Mouse (Mus musculus) lung, postnatal 25 days (tissue): ENCODE measurements at regions not wholly inside any gene's neighbourhood (a gene's known extent, or its start where the extent isn't known, plus 50 kb on each side); places are given as distances from the start of the nearest gene placed in this dataset.

Experiments used
- DNase-seq: peaks from one replicate; pipeline ENCODE4 v3.0.0; 2022; ENCODE audit warnings: low spot score

DNA sequence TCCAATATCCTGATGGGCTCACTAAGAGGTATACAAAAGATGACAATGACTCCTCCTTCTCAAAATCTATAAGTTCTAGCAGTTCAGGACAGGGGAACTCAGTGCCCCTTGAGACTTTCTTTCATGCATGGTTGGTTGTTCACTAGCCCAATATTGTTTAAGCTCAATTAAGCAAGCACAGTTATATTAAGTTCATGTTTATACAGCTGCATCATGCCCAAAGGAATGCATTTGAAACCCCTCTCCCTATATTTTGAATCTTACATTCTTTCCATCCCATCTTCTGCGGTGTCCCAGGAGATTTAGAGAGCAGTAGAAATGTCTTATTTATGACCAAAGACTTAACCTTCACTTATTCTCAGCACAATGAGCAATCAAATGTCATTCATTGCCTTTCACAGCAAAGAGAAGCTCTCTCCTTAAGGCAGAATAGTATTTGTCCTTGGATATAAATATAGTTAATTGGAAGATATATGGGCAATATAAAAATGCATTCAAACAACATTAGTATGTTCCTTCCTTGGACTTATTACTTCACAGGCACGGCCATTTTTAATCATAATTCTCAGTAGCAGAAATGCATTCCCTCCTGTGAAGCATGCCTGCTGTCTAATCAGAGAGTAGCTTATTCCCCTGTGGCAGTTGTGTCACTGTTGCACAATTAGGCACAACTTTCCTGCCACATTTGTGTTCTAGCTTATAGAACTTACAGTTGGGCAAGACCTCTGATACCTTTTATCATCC, 455.8 kb upstream of the N6amt1 start:
- no peak for DNase-seq

DNA sequence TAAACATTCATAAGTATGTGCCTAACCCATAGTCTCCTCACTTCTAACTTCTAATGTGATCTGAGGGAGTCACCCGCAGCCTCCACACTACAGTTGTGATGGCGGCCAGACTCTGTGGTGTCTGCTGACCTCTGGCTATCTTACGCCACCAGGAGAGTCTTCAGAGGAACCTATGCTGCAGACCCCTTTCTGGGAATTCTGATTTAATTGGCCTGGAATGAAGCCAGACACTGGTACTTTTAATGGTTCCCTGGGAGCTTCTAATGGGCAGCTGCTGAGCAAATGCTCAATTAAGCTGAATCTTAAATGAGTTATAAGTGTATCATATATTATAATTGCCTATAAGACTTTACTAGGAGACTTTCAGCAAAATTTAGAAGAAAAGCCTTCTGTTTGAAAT, 459.0 kb upstream of the N6amt1 start:
- DNase-seq, result no peak

DNA sequence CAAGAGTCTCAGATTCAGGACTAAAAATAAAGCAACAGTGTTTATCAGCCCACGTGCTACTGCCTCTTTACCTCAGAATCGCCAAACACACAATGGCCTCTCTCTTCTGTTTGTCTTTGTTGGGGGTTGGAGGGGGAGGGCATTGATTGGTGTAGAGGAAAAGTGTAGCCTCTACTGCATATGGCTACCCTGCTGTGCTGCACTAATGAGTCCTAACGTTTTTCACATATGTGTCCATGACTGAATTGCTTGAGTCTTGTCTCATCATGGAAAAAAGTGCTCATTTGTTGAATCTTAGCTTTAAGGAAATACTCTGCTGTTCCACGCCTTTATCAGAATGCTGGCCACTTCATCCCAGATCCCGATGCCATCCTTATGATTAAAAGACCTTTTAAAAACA, 459.7 kb upstream of the N6amt1 start:
- no peak for DNase-seq

DNA sequence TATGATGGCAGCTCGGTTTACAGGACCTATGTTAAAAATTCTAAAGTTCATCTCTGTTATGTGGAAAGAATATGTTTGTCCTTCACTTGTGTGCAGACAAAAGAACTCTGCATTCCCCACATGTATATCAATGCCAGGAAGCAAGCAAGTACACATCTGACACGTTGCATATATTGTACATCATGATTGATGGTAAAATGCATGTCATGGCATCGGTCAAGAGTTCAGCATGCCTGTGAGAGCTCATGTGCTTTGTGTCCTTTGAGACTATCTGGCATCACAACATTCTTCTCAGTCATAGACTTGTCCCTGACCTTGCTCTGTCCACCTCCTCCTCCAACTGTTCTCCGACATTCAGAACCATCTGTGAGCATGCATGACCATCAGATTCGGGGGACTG, 465.6 kb upstream of the N6amt1 start:
- no peak for DNase-seq

DNA sequence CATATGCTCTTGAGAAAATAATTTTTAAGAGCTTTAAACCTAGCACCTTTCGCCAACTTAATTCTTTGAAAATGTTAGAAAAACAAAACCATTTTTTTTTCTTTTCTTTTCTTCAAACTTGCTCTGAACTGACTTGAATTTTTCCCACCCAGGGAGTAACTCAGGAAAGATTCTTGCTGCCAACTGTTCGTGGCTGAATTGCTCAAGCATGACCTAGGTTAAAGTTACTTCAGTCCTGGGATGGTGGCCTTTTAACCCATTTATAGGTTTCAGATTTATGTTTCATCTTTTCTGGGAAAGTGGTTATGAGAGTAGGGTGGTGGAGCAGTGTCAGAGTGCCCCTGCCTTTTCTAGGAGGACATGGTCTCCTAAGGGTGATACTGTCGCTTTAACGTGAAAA, 466.4 kb upstream of the N6amt1 start:
- no peak for DNase-seq

DNA sequence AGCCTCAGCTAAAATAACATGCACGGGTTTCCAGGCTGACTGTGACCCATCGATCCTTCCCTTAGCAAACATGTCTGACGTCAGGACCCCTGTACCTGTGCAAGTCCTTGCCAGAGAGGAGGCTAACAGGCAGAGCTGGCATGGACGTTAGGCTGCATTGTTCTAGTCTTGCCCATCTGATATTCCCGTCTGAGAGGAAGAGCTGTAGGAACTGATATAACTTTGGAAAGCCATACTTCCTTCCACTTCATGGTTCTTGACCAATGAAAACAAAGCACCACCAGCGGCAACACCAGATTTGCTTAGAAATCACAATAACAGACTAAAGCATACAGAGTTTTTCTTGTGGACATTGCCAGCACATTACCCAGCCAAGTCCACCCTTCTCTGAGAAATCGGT, 470.1 kb upstream of the N6amt1 start:
- DNase-seq, result peak; percentile 14

DNA sequence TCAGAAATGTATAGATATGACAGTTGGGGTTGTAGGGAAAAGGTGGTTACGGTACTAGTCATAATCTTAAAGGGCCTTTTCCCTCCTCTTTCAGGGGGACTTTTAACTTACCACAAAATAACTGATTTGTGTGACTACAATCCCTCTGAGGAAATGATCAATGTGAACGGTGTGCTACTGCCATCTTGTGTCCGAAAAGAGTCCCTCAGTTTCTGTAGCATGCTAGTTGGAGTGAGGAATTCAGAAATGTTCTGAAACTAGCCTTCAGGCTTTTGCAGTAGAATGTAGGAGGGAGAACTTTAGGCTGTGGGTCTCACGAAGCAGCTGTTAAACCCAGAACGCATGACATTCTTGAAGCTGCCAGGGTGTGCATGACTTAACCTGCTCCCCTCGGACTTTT, 471.5 kb upstream of the N6amt1 start:
- peak; percentile 63 for DNase-seq

DNA sequence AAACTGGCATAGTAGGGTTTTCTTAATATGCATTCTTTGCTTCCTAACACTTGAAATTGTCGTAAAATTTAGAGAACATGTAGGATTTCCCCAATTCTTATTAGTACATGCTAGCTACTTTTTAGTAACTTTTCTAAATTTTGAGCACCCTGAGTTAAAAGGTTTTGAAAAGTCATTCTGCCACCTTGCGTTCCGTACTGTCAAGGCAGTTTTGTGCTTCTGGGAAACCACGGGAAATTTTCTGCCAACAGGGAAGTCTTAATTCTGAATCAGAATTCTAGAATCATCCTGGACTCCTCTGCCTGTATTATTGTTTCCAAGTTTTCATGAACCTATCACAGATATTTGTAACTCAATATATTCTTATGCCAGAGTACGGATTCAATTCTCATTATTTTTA, 472.4 kb upstream of the N6amt1 start:
- DNase-seq, result peak; percentile 6

DNA sequence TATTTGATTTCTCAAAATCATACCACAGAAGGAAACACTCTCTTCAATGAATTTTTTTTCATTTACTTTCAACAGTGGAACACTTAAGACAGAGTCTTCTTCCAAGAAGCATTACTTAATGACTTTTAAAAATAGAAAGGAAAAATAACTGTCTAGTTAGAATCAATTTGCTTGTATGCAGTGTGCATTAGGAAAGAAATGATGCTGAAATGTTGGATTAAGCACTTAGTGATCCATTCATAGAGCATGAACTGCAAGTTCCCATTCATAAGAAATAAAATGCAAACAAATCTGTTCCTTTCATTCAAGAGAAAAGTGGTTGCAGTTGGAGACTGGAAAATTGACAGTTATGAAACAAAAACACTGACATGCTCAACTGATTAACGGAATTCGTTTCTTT, 493.2 kb upstream of the N6amt1 start:
- DNase-seq, result no peak

DNA sequence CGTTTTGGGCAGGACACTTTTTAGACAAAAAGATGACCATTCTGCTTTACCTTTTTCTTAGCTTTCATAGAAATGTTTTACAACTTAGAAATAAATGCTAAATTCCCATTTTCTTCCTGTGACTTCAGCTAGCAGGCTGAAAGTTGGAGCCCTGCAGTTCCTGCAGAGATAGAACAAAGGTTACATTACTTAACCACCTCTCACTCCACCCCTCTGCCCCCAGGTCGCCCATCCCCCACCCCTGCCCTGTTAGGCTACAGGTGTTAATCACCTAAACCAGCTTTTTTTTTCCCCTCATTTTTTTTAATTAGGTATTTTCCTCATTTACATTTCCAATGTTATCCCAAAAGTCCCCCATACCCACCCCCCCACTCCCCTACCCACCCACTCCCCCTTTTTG, 498.1 kb upstream of the N6amt1 start:
- no peak for DNase-seq

DNA sequence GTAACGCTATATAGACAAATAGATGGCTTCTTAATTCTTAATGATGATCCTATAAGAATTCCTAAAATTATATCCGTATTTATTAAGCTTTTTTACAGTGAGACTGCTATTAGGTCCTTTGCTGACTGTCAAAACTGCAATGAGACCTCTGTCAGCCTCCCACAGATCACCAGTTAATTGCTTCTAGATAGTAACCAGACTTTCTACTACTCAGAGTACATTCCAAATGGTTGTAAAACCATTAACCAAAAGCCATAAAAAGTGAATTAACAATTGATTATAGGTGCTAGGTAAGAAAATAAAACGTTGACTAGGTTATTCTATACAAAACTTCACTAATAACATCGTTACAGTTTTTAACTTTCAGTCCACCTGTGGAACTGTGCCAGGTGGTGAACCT, 498.7 kb upstream of the N6amt1 start:
- DNase-seq, result no peak

DNA sequence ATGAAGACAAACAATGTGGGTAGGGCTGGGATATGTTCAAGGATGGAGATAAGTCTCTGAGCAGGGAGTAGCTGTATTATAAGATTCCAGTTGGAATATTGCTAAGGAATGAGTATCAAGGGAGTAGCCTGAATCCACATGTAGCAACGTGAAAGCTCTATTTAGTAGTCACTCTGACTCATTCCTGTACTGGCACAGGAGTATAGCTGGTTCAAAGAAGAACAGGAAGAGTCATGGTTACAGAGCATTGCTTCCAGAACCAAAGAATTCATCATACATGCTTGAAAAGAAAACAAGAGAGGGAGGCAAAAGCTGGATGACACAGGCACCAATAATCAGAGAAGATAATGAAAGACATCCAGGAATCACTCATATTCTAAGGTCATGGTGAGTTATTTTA, 500.6 kb upstream of the N6amt1 start:
- DNase-seq, result no peak

DNA sequence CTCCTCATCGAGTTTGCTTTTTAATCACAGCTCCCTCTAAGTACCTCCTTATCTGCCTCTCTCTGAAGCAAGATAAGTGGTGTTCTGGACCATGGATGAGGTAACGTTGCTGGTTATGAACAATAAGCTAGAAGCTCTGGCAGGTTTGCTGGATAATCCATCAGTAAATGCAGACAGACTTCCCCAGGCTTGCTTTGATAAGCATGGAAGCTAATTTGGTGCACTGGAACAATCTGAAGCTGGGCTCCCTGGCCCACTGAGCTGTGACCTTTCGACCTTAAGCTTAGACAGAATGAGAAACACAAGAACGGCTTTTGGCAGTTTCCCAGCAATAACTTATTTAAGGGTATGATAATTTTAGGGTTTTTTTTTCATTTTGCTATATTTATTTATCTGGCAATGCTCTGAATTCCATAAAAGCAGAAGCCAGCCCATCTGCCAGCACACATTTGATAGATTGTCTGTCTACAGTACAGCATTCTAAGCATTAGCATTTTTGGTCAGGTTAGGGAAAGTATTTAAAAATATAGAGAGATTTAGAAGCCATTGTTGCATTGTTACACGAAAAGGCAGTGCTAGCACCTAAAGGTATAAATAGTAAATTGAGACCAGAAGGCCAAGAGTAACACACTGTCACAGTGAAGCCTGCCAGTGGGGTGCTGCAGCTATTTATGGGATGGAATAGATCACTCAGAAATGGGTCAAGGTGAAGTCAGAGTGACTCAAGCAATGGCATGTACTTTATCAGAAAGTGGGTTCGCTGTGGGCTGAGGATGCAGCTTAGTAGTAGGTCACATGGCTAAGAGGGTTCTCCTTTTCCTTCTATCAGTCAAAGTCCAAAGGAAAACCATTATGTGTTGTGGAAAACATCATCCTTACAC, 515.3 kb upstream of the N6amt1 start:
- DNase-seq, result peak; percentile 26

DNA sequence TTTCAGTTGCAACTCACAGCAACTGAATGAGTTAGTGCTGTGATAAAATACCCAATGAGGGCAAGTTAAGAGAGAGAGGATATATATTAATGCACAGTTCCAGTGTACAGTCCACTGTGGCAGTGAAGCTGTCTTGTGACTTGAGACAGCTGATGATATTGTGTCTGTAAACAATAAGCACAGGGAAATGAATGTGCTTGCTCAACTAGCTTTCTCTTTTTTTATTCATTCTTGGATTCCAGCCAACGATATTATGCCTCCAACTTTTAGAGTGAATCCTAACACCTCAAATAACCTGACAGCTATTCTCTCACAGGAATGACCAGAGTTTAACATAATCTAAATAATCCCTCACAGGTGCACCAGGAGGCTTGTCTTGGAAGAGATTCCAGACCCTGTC, 526.3 kb upstream of the N6amt1 start:
- DNase-seq, result no peak

DNA sequence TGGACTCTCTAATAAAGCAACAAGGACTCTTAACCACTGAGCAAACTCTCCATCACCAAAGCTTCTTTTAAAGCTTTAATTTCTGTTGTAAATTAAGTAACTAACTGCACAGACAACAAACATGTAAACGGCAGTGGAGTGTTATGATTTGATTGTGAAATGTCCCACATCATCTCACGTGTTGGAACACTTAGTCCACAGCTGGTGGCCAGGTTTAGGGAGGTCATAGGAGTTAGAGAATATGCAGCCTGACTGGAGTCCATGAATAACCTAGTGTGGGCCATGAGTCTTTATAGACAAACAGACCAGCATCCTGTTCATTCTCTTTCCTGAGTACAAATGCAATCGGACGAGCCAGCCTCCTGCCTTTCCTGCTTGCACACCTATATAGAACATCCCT, 527.3 kb upstream of the N6amt1 start:
- peak; percentile 18 for DNase-seq

DNA sequence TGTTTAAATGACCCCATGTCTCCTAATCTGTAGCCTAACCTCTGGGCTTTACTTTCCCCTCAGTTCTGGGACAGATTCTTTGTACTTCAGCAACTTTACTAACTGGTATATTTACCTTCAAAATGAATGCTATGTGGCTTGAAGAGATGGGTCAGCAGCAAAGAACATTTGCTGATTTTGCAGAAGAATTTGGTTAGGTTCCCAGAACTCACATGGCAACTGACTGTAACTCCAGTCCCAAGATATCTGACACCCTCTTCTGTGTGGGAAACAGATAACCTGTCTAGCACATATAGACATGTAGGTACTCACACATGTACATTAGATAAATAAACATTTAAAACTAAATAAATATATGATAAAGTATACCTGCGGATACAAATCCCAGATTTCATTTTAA, 530.5 kb upstream of the N6amt1 start:
- no peak for DNase-seq

DNA sequence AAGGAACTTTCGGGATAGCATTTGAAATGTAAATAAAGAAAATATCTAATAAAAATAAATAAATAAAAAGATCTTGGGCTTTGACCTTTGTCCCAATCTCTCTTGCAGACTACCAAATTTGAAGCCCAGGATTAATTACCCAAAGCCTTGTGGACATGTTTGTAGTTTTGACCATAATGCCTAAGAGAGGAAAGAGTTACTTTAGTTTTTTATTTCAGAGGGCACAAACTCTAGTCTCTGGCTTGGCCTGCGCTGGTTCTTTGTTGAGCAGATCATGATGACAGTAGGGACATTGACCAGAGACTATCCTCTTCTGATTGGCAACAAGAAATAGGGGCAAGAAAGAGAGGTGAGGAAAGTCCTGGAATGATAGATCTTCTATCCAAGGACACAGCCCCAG, 532.4 kb upstream of the N6amt1 start:
- no peak for DNase-seq

DNA sequence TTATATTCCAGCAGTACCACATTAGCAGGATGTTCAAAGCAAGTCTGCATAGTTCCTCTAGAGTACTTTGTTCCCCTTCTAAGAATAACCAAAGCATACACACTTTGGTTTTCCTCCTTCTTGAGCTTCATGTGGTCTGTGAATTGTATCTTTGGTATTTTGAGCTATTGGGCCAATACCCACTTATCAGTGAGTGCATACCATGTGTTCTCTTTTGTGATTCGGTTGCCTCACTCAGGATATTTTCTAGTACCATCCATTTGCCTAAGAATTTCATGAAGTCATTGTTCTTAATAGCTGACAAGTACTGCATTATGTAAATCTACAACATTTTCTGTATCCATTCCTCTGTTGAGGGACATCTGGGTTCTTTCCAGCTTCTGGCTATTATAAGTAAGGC, 535.3 kb upstream of the N6amt1 start:
- DNase-seq, result peak; percentile 40

DNA sequence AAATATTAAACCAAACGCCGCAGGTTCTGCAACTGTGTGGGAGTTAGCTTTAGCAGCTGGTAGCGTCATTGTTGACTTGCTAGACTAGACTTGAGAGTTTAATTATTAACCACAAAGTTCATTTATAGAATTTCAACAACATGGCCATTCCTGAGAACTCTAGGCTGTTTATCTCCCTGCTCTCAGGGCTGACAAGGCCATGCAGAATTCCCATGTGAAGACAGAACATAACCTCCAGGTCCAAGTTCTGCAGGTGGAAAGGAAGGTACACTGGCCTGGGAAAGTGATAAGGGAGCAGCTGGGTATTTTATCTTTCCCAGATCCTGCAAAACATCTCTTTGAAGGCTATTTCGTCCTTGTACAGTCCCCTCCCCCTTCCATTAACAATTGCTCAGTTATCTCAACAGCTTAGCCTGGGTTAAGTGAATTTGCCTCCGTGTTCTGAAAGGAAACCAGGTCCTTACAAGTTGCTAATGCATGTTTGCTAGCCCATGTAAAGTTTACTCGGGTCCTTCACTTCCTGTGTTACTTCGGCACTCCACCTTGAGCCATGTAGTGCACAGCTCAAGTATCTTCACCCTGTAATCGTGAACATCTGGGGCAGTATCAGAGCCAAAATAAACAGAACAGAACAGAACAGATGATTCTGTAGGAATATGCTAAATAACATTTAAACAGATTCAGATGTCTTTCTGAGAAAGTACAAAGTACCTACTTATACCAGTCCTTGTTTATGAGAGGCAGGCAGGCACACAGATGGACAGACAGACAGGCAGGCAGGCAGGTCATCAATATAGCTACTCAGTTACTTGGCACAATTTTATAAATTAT, 537.0 kb upstream of the N6amt1 start:
- no peak for DNase-seq

DNA sequence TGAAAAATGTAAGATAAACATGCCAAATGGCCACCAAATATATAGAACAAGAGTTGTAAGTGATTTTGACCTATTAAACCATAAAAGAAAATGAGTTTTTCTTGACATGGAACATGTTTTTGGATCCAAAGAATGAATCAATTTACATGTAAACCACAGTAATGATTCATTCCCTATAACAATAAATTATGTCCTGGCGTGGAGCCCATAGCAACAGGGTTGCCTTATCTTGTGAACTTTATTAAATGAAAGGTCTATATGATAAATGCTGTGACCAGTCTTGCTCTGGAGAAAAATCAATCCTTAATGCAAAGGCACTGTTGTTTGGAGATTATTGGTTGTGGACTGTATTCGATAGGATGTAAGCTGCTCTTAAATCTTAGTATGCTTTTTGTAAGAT, 538.0 kb upstream of the N6amt1 start:
- DNase-seq, result no peak

DNA sequence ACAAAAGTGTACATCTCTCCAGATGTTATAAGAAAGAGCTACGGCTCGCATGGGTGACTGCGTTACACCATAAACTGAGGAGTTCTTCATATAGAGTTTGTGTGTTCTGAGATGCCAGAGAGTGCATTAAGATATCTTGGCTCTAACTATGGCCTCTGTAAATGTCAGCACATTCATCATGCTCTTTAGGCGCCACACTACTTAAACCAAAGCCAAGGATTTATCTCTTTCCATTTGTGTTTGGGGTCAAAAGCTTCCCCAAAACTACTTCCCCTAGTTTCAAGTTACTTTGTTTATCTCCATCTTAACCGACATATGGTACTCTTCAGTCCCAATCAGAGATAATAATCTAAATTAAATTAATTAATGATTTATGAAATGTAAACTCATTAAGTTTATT, 541.3 kb upstream of the N6amt1 start:
- DNase-seq, result no peak

DNA sequence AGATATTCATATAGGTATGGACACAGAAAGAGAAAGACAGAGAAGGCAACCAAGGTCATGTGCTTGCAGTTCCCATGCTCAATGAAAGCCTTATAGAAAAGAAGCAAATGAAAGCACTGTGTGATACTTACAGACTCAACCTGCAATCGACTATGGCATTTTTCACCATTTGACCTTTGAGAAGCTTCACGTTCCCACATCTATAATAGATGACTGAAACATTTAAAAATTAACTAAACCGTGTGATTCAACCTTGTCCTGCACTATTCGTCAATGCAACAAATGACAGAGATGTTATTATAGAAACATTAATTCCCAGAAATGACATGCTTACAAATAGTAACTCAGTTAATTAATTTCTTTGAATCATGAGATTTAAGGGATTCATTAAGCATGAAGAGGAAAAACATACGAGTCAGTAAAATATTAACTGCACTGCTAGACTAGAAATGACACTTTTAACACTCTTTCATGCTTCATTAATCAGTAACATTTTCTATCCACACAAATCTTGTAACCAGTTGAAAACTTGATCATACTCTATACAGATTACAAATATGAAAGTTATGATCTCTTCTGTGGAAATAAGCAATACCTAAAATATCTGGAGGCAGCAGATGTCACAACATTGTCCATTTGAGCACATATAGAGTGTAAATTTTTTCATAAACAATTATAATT, 545.2 kb upstream of the N6amt1 start:
- DNase-seq, result no peak
